Mouse (Mus musculus) left cerebral cortex, adult 18-20 months (tissue): ENCODE measurements around the gene Uso1. TPM values are rescaled to one million over a fixed set of nuclear protein-coding genes. Genes with fewer than 3 reads are reported as not detected.

Source experiments
- DNase-seq, 2 experiments: peaks; one replicate each; pipeline ENCODE4 v3.0.0; 2021 to 2022; ENCODE audit warnings: low spot score in 2 of 2, mixed read lengths in 1 of 2
- total RNA-seq, 2 experiments: library from RNA; stranded (reverse); gene quantifications; 2 replicates each; pipeline ENCODE4 v1.2.3; 2021

Gene Uso1
- total RNA-seq, 2 experiments from 2014 or later, result 77.8 to 80.2 TPM

DNA sequence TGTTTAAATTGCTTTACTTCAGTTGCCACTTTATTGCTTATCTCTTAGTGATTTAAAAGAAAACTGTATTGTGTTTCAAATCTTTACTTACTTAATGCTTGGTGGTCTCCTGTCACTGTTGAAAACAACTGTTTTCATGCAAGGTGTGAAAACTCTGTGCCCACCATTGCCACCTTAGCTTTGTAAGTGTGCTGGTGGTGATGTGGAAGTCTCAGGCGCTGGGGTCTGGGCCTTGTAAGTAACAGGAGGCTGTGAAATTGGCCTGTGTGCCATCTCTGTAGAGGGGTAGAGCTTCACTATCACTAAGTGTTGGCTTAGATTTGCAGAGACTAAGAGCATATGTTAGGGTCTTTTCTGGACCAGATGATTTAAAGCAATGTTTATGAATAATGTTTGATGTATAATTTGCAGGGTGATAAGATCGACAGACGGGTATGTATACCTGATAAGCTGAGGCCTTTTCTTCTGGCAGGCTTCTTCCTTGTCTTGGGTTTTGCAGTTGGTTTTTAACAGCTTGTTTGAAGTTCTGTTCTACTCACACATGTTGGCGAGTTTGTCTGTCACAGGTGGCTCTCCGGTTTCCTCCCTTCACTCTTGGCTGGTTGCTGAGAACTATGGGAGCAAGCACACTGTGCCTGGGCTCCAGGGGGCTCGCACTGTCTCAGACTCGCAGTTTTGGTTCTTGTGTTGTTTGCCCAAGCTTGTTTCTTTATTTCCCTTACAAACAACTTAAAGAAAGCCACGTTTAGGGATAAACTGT is 45.5 kb downstream of the Uso1 start:
- DNase-seq, result no peak

DNA sequence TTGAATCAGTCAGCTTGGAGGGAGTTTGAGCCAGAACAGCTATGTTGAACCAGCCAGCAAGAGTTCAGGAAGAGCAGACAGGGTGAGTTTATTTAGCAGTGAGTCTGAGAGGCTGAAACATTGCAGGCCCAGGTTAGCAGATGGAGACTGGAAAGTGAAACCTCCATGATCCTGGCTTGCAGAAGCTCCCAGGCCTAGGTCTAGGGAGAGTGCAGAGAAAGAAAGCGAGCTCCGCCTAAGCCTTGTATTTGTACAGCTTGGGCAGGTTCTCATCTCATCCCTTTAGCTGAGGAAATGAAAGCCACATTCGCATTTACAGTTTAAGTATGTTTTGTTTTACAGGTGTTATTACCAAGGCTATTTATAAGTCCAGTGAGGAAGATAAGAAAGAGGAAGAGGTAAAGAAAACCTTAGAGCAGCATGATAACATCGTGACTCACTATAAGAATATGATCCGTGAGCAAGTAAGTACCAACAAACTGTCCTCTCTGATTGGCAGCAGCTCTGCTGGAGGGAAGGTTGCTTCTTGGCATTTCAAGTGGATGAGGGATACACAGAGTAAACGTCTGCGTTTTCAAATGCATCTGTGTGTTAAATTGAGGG is 51.2 kb downstream of the Uso1 start:
- no peak for DNase-seq

DNA sequence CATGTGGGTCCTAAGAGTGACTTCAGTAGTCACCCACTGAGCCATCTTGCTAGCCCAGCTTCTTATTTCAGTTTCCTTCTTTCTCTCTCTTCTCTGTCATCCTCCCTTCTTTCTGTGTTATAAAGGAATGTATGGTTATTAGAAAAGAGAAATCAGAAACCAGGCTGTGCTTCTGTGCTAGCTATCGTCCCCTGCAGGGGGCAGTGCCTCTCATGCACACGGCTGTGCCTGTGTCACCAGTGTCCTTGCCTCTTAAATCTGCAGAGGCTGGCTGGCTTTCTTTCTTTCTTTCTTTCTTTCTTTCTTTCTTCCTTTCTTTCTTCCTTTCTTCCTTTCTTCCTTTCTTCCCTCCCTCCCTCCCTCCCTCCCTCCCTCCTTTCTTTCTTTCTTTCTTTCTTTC is 58.0 kb downstream of the Uso1 start:
- DNase-seq, result peak; percentile 21 to 44

DNA sequence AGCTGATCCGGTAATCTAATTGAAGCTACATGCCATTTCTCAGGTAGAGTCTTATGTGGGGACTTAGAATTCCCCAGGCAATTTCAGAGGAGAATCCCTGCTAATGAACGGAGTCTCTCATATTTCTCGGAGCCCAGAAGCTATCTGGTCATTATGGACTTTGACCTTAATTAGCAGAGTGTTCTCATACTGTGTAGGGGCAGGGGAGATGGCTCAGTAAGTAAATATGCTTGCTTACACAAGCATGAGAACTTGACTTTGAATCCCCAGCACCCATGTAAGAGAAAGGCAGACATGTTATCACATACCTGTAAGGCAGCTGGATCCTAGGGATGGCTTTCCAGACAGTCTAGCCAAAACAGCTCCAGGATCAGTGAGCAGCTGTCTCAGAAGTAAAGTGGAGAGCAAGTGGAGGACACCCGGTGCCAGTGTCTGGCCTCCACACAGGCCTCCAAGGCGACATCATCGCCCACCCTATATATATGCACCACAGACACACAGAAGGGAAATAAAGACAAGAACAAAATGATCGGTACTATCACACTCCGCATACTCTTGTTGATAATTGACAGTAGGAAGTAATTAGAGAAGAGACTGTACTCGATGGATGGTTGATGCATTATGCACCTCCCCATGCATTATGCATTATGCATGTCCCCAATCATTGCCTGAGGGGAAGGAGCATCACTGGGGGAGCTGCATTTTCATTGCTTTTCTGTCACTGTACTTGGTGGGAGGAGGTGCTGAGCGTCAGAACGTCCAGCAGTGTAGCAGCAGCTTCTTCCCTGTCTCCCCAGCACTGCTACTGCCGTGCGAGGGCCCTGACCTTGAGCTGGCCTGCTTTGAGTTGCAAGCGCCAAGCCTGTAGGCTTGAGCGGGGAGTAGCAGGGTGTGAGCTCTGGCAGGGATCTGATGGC is 59.4 kb downstream of the Uso1 start:
- no peak for DNase-seq

DNA sequence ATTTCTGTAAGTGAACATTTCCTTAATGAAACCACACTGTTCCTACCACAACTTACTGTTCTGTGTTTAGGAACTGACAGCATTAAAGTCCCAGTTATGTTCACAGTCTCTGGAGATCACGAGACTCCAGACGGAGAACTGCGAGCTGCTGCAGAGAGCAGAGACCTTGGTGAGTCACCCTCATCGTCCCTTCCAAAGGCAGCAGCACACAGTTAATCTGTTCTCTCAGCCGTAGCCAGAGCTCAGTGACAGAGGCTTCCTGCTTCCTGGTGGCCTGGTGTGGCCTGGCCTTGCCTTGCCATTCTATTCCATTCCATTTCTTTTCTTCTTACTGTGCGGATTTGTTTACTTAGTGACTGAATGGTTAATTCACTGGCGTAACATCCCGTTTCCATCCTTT is 60.5 kb downstream of the Uso1 start:
- DNase-seq, result no peak

DNA sequence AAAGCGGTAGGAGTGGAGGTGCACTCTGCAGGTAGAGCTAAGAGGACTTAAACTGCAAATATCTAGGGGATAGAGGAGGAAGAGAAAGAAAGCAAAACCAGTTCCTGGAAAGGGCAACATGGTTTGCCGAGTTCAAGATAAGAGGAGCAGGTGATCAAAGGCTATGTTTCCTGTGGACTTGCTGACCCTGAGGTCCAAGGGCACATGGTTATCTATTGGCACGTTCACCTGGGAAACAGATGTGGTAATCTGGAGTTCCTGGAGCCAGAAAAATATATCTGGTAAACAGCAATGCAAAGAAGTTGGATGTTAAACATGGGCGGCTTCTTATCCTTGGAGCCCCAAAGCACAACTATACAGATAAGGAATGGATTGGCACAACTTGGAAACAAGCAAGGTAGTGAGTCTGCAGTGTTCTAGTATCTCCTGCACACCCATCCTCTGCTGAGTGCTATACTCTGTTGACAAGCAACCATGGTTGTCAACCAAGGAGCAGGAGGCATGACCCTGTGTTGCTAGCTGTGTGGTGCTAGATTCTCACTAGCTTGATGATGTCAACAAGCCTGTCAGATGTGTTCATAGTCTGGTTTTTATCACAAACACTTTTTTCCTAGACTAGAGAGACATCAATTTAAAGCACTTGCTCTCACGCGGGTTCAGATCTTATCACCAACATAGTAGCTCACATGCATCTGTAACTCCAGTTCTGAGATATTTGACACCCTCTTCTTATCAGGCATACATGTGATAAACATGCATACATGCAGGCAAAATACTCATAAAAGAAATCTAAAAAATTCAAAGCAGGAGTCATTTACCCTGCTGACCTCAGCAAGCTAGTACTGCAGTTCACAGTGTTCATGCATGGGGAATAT is 66.7 kb downstream of the Uso1 start:
- no peak for DNase-seq

DNA sequence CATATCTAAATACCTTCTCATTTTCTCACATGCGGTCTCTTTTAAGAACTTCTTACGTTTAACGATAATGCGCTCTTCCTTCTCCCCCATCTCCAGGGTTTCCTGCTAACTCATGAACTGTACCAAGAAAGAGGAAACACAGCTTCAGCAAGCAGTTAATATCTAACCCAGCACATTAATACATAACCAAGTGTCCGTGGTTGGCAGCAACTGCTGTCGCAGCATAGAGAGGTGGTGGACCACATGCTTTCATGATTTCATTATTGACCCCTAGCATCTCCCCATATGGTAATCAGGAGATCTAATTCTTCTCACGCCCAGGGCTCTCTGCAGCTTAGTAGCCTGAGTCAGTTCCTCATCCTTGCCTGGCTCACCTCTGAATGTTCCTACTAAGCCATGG is 67.4 kb downstream of the Uso1 start:
- DNase-seq, result no peak

DNA sequence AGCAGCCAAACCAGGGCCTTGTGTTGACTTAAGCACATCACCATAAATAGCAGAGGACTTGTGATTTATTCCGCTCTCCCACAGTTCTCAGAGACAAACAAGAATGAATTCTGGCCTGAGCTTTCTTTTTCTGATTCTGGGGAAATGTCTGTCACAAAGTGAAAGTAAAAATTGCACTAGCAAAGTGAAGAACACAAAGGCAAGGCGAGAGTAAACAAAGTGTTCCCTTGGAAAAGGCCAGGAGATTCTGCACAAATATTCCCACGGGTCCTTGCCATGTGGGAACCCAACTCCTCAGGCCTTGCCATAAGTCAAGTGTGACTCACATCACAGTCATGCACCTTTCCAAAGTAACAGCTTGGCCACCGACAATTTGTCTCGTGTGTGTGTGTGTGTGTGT is 68.0 kb downstream of the Uso1 start:
- no peak for DNase-seq

DNA sequence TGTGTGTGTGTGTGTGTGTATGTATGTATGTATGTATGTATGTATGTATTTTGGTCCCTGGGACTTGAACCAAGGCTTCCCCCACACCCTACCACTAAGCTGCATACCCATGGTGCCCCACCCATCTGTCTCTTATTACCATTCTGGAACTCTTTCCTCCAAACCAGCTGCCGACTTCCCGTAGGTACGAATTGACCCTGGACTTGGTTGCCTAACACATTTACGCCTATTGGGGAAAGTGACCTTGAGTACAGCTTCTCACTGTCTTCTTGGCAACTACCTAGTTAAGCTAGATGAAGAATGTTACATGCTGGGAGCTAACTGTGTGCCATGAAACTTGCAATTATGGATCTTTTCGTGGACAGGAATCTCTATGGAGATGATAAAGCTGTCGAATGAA is 68.4 kb downstream of the Uso1 start:
- no peak for DNase-seq

DNA sequence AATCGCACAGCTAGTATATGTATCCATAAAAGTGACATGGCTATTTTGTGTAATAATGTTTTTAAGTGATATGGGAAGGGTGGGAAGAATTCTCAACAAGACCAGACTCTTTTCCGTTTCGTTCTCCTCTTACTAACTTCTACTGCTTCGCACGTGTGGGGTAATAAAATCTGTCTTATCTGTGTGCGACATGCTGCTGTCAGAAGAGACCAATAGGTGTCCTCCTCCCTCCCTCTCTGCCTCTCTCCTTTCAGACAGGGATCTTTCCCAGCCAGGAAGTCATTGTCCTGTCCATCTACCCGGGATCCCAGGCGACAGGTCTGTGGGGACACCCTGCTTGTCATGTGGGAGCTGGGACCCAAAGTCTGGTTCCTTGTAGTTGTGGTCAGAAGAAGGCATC is 72.5 kb downstream of the Uso1 start:
- DNase-seq, result no peak

DNA sequence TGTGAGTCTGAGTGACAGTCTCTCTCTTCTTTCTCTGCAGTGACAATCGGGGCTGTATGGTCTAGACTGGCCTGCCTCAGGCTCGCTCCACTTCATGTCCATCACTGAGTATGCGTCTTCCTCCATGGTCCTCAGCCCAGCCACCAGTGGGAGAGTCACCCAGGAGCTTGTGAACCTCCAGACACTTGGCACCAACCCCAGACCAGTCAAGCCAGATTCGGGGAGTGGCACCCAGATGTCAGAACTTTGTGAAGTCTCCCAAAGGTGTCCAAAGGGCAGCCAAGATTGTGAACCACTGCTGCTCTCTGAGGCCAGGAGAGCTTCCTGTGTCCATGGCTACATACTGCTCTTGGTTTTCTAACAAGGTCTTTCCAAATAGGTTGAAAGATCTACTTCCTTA is 74.5 kb downstream of the Uso1 start:
- DNase-seq, result no peak

DNA sequence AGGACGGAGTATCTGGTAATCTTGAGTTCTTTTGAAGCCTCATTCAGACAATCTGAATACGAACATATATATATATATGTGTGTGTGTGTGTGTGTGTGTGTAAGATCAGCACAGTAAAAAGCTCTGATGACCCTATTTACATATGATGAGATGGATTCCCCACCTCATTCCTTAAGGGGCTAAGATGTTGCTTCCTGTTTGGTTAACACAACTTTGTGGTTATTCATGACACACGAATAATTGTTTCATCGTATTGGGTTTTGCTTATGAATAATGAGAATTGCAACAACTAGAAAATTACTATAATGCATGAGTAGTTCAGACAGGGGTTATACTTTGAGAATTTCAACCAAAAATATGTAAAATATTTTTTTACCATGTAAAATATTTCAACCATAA is 77.6 kb downstream of the Uso1 start, which contains the start of gene U90926:
Gene U90926 (minus strand): TSS at position 101 of the 400 bp plus-strand sequence.
- no peak for DNase-seq

DNA sequence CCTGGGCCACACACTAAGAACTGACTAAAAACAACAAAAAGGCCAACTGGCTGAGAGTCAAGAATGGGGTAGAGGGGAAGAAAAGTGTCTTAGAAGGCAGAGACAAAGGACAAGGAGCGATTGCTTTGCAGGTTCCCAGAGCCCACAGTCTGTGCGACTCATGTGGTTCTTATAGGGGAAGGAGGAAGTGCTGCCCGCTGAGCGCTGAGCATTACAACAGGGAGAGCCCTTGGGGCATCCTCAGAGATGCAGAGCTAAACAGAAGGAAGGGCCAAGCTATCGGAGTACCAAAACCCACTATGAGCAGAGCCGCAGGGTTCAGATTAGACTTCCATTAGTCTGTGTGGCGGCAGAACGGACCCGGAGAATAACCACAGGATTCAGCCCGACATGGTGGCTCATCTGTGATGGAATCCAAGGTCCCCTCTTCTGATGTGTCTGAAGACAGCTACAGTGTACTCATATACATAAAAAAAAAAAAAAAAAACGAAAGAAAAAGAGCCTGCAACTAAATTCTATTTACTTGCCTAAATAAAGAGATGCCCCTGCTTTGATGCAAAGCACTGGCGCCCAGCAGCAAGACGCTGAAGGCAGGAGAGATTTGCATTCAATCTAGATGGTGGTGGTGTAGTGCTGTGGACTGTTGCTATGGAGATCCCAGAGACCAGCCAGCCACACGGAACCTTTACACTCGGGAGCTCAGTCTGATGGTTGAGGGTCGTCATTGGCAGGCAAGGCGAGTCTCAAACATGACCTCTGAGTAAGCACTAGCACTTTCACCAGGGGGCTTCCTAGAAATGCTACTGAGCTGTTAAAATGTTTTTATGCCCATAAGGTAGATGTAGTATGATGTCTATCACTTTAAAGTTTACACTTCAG is 81.4 kb downstream of the Uso1 start:
- no peak for DNase-seq

DNA sequence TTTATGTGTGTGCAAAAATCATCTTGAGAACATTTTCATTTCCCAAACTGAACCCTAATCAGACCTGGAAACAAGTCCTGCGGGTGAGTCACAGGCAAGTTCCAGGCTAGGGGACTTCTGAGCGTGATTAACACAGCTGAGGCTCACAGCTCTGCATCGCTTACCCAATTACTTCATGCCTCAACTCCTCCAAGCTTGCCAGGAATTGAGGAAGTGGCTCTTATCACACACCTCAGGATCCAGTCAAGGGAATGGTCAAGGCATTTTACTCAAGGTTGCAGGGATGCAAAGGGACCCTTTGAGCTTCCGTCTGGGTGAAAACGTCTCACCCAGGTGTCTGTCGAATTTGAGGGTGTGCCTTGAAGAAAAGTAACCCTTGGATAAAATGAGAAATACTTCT is 82.1 kb downstream of the Uso1 start:
- no peak for DNase-seq

DNA sequence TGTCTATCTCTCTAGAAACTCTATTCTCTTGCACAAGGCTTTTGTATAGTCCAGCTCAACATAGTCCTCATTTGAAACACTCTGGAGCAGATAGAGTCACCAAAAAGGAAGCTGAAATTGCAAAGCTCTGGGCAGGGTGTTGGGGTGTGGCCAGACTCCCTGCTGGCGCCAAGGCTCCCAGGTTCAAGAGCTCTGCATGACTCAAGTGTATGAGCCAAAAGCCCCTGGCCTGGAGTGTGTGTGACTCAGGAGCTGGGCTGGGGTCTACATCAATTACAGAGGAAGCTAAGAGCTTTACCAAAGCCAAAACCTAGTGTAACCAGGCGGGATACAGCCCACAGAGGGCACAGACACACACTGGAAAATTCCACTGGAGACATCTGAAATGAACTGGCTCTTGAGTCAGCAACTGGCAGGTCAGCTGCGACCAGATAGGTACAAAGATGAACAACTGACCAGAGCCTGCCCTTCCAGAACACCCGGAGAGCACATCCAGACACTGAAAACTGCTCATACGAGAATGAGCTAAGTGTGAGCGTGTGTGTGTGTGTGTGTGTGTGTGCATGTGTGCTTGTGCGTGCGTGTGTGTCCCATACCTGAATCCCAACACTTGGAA is 82.7 kb downstream of the Uso1 start:
- DNase-seq, result no peak

DNA sequence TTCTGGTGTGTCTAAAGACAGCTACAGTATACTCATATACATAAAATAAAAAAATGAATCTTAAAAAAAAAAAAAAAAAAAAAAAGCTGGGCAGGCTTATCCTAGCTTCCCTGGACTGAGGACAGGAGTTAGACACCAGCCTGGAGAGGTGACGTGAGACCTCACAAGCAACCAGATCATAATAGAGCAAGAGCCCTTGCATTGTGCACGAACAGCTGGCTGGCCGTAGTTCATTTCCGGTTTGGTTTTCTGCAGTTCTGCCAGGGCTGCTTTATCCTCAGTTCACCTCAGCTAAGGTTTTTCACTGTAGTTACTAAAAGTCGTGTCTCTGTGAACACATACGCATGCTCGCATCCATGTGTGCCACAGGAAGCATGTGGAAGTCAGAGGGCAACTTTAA is 90.0 kb downstream of the Uso1 start:
- DNase-seq, result no peak

DNA sequence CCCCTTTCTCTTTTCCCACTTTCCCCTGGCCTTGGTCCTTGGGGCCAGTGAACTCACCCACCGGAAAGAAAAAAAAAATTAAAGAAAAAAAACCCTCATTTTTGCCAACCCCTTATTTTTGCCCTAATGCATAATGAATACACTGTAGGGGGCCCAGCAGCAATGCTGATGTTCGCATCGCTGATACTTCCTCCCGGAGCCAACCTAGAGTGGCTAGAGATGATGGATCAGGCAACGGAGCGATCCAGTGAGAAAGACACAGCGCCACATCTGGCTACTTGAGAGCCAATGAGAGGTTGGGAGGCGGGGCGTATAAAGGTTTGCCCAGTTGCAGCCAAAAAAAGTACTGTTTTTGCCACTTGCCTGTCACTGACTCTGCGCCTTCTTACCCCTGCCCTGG is 91.0 kb downstream of the Uso1 start:
- no peak for DNase-seq

DNA sequence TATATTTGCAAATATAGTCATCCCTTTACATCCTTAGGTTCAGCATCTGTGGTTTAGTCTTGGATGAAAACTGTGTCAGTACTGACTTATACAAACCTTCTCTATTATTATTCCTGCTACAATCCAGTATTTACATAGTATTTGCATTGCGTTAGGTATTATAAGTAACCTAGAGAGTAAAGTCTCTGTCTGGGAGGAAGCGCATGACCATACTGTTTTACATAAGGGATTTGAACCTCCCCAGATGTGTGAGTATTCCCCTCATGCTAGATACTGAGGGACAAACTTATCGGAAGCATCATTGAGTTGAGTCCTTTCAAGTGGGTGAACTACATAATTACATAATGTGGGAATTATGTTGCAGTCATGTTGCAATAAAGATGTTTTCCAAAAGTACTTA is 91.8 kb downstream of the Uso1 start:
- no peak for DNase-seq

DNA sequence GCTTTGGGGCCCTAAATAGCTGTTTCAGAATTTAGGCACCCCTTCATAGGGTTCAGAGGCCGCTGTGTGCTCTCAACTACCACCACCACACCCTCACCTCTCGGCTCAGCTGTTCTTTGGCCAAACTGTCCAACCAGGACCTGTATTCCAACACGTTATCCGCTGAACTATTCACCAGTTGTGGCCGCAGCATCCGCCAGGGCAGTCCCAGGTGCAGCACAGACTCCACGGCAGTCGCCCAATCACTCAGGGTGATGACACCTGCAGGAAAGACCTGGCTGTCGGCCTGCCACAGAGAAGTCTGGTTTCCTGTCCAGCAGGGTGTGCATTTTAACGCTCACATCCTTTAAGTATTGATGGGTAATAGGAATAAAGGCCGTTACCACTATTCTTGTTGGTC is 92.6 kb downstream of the Uso1 start:
- DNase-seq, result no peak

DNA sequence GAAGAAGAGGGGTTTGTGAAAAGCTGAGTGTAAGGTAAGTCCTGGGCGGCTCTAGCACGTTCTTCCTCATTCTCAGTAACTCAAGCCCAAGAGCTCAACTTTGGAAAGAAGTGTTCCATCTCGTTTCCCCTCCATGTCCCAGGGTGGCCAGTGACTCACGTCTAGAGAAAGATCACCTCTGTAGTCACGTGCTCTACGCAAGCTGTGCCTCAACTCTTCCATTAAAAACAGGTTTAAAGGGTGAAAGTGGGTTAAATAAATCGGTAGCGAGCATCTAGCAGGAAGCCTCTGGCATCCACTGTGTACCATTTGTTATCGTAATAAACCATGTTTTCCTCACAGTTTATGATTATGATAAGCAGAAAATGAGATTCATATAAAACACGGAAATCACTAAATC is 94.1 kb downstream of the Uso1 start:
- DNase-seq, result no peak
